Mouse (Mus musculus) liver, embryonic 14.5 days (tissue): Measurements from ENCODE around the gene Rabggtb. TPM values are rescaled to one million over a fixed set of nuclear protein-coding genes. Genes with fewer than 3 reads are reported as not detected.

Experiments used
- ATAC-seq: fragments of 200-750 bp; cut with Nextera tagmentation; 2 replicates; pipeline ENCODE4 v1.8.0; 2017; ENCODE audit warnings: moderate number of reproducible peaks, mild to moderate bottlenecking, moderate library complexity; ENCODE audit not compliant: insufficient read depth
- DNase-seq, 3 experiments: peaks; one replicate each; pipeline ENCODE4 v3.0.0-alpha.2; 2012 to 2013; ENCODE audit warnings: low read depth in 3 of 3, low spot score in 3 of 3
- H3K27ac ChIP-seq: fragments of 300-500 bp; sonication (generic); 2 replicates; pipeline ENCODE4 v1.5.1; 2014; ENCODE audit warnings: moderate library complexity, mild to moderate bottlenecking, control low read depth, inconsistent platforms
- H3K27me3 ChIP-seq: fragments of 300-500 bp; sonication (generic); 2 replicates; pipeline ENCODE4 v1.6.1; 2014; ENCODE audit warnings: mild to moderate bottlenecking, low read length, moderate library complexity; ENCODE audit not compliant: control insufficient read depth, insufficient read depth
- H3K36me3 ChIP-seq: fragments of 300-500 bp; sonication (generic); replicated peaks from 2 replicates; pipeline ENCODE4 v1.6.1; 2014; ENCODE audit warnings: low read depth; ENCODE audit not compliant: control insufficient read depth, insufficient read depth
- H3K4me1 ChIP-seq, 2 experiments: fragments of 200-500 bp in 1 of 2; fragments of 300-500 bp in 1 of 2; sonication (generic) in 1 of 2; replicated peaks; 2 replicates each; pipeline ENCODE4 v1.6.1; 2012 to 2014; ENCODE audit warnings: antibody characterized with exemption in 1 of 2, inconsistent platforms in 1 of 2, low read length in 1 of 2; ENCODE audit not compliant: control insufficient read depth in 2 of 2, insufficient read depth in 2 of 2
- H3K4me2 ChIP-seq: fragments of 300-500 bp; sonication (generic); 2 replicates; pipeline ENCODE4 v1.6.1; 2014; ENCODE audit warnings: low read depth, mild to moderate bottlenecking, control low read depth, moderate library complexity
- H3K4me3 ChIP-seq, 2 experiments: fragments of 200-500 bp in 1 of 2; fragments of 300-500 bp in 1 of 2; sonication (generic) in 1 of 2; 2 replicates each; pipeline ENCODE4 v1.5.1; 2012 to 2014; ENCODE audit warnings: low read depth in 2 of 2, low read length in 2 of 2, mild to moderate bottlenecking in 2 of 2, control low read depth in 1 of 2, inconsistent platforms in 1 of 2, moderate library complexity in 1 of 2; ENCODE audit not compliant: insufficient read depth in 1 of 2
- H3K9ac ChIP-seq: fragments of 300-500 bp; sonication (generic); replicated peaks from 2 replicates; pipeline ENCODE4 v1.6.1; 2014; ENCODE audit warnings: mild to moderate bottlenecking, control low read depth, moderate library complexity
- H3K9me3 ChIP-seq: fragments of 300-500 bp; sonication (generic); 2 replicates; pipeline ENCODE4 v1.6.1; 2016; ENCODE audit warnings: low read length, mixed read lengths; ENCODE audit not compliant: control insufficient read depth
- CTCF ChIP-seq: IDR thresholded peaks from 2 replicates; pipeline ENCODE4 v1.5.1; 2016; ENCODE audit warnings: antibody characterized with exemption, low read depth, control low read depth
- EP300 ChIP-seq: IDR thresholded peaks from 2 replicates; pipeline ENCODE4 v1.6.1; 2016; ENCODE audit warnings: antibody characterized with exemption, low read depth
- WGBS: fragments of 180-500 bp; shearing (Covaris S2); extraction: QIAGEN DNeasy Blood & Tissue Kit; methylation state at CpG from one replicate; pipeline ENCODE4 v1.1.7; 2014; ENCODE audit not compliant: insufficient replicate concordance; 5-methylcytosine and 5-hydroxymethylcytosine counted together
- polyA plus RNA-seq, 2 experiments: library from polyadenylated mRNA; depleted of rRNA in 1 of 2; stranded (reverse) in 1 of 2; unstranded in 1 of 2; fragments of >200 nt; fragmentation: Nextera tagmentation in 1 of 2; extraction: Ambion mirVana in 1 of 2; gene quantifications; 2 replicates each; pipeline versions ENCODE4 v1.2.1 to v1.2.3; 2012 to 2014

Rabggtb gene
- polyA plus RNA-seq, 2 experiments, result 45.5 to 85.5 TPM

DNA sequence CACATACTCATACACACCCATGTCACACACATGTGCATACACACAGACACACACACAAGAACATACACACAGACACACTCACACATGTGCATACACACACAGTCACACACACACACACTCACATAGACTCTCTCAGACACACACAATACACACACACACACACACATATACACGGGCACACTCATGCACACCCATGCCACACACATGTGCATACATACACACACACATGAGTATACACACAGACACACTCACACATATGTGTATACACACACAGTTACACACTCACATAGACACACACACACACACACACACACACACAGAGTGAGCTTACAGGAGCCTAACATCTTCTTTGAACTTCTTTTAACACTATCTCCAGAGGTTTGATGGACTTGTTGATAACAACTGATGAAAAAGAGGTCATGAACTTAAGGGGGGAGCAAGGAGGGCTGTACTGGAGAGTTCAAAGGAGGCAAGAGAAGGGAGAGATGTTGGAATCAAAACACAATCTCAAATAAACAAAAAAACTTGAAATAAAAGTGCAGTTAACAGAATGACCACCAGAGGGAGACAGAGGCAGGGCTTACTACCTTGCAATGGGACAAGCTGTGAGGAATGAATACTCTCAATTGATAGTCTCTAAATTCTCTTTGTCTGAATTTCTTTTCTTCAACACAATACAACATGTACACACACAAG, 46.4 kb upstream of the Rabggtb start:
- H3K4me2 ChIP-seq, result no peak overlapping the region
- ATAC-seq (peak; percentile 31; the same call in 1 of the 2 replicates), DNase-seq (peak in 1 of 3 experiments; percentile 40)
- H3K27ac ChIP-seq, result no peak overlapping the region
- no peak overlapping the region for H3K4me3 ChIP-seq
- H3K4me1 ChIP-seq, result no peaks in the 10 kb centered on the region
- H3K9ac ChIP-seq, result no peak overlapping the region
- no peaks in the 10 kb centered on the region for H3K9me3 ChIP-seq
- H3K27me3 ChIP-seq, result no peaks in the 10 kb centered on the region
- no peaks in the 10 kb centered on the region for H3K36me3 ChIP-seq
- WGBS, result 78% methylated on average over 1 of the region's 1 CpGs
- TF ChIP-seq CTCF (peak; percentile 86), EP300 (no peak)

DNA sequence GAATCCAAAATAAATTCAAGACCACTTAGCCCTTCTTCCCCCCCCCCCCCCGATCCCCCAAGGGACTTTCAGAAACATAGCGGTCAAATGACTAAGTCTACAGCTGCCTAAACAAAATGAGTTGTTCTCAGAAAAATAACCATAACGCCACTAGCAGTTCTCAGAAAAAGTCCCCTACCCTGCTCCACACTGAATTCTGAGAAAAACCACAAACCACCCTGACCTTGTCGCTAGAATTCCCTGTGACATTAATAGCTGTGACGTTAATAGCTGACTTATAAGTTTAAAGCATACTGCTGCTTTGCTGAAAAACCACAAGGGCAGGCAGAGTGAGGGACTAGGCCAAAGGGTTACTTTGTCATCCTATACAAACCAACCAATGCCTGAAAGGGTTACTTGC, 45.1 kb upstream of the Rabggtb start:
- H3K36me3 ChIP-seq, result no peaks in the 10 kb centered on the region

GRCm38 (mm10) chr3:153948176-153948575, 35.4 kb upstream of the Rabggtb start:
- Histone ChIP-seq H3K4me1 (peaks cover 4 to 10% of the 10 kb centered on the region in 2 experiments), H3K4me2 (no peak overlapping the region), H3K27me3 (no peaks in the 10 kb centered on the region), H3K9me3 (no peaks in the 10 kb centered on the region), H3K9ac (no peak overlapping the region), H3K4me3 (no peak overlapping the region), H3K27ac (no peak overlapping the region), H3K36me3 (no peaks in the 10 kb centered on the region)
- no peak for TF ChIP-seq CTCF
- TF ChIP-seq EP300, result no peak
- ATAC-seq (no peak), DNase-seq (no peak)
- 47% methylated on average over 2 of the region's 2 CpGs for WGBS

More for the DNA sequence above, 45.1 kb upstream of the Rabggtb start:
- Histone ChIP-seq H3K4me1 (no peaks in the 10 kb centered on the region), H3K9ac (no peak overlapping the region), H3K27ac (no peak overlapping the region), H3K9me3 (no peaks in the 10 kb centered on the region), H3K4me3 (no peak overlapping the region), H3K4me2 (no peak overlapping the region), H3K27me3 (no peaks in the 10 kb centered on the region)
- 27% methylated on average over 5 of the region's 5 CpGs for WGBS
- TF ChIP-seq CTCF, result no peak
- no peak for TF ChIP-seq EP300
- no peak for DNase-seq
- ATAC-seq, result no peak

- Histone ChIP-seq H3K4me3 (no peak overlapping the region), H3K27me3 (no peaks in the 10 kb centered on the region), H3K9ac (no peak overlapping the region), H3K27ac (no peak overlapping the region), H3K36me3 (no peaks in the 10 kb centered on the region), H3K9me3 (no peaks in the 10 kb centered on the region), H3K4me2 (no peak overlapping the region), H3K4me1 (peaks cover 10 to 12% of the 10 kb centered on the region in 2 experiments)
- no peak for TF ChIP-seq EP300
- no peak for TF ChIP-seq CTCF
- ATAC-seq, result no peak
- no peak for DNase-seq
- 58% methylated on average over 4 of the region's 4 CpGs for WGBS
These were observed 34.5 kb upstream of the Rabggtb start for GRCm38 (mm10) chr3:153947271-153947670.

DNA sequence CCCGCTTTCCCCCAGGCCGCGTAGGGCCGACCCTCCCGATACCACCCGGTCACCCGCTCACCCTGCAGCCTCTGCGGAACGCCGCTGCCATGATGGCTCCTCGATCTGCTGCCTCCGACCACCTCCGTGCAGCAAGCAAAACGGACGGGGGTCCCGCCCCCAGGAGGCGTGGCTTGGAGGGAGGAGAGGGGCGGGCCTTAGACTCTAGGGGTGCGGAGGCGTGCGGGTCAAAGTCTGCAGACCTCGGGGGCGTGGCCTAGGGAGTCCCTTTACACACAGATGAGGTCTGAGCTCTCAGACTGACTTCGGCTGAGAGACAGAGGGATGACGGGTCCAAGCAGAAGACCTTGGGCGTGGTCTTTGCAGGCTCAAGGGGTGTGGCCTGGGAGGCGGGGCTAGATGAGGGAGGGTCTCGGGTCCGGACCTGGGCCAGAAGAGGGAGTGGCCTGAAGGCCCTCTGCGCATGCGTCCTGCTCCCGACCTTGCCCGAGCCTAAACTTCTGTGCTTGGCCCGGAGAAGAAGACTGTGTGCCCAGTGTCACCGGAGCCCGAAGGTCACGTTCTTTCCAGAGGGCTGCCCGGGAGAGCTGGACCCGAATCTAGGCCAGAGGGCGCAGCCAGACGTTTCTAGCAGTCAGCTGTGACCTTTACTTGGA, 31.7 kb upstream of the Rabggtb start, which contains the start of gene Acadm:
Gene Acadm (minus strand): TSS at position 298 of the 656 bp plus-strand sequence.
- H3K9me3 ChIP-seq, result no peaks in the 10 kb centered on the region
- WGBS, result under 1% methylated on average over 41 of the region's 41 CpGs
- peak; percentile 89 to 94 (median 90) for DNase-seq
- ATAC-seq, result peak; percentile 94
- H3K27me3 ChIP-seq, result no peaks in the 10 kb centered on the region
- TF ChIP-seq EP300, result no peak
- no peak for TF ChIP-seq CTCF
- H3K4me2 ChIP-seq, result peak within 1 kb of the TSS; percentile 83
- H3K36me3 ChIP-seq, result 0 out of 2 replicates have a peak, but pooled peaks cover 5% of the 10 kb centered on the region
- H3K4me3 ChIP-seq, result peak within 1 kb of the TSS; percentile 72 to 94
- peaks cover 14 to 20% of the 10 kb centered on the region in 2 experiments for H3K4me1 ChIP-seq
- H3K27ac ChIP-seq, result peak within 1 kb of the TSS; percentile 77
- H3K9ac ChIP-seq, result peak within 1 kb of the TSS; percentile 80
